Mouse (Mus musculus): ENCODE data around the gene Arap1. TPM values are rescaled to one million over a fixed set of nuclear protein-coding genes. Genes with fewer than 3 reads are reported as not detected.

The Arap1 gene
- polyA plus RNA-seq, 1 experiment from 2014 or later: 88.7 TPM

Other genes starting within 250 kb of the Arap1 start
- gene Atg16l2, start 45.8 kb upstream of the Arap1 start, polyA plus RNA-seq (2015; fragmentation: Nextera tagmentation; extraction: Ambion mirVana): 15.4 and 16.2 TPM in 2 replicates
- gene Stard10, start 31.0 kb upstream of the Arap1 start, polyA plus RNA-seq (2015; fragmentation: Nextera tagmentation; extraction: Ambion mirVana): 112 and 127 TPM in 2 replicates
- 3.6 and 8.0 TPM in 2 replicates for gene Gm45837, start 62.8 kb downstream of the Arap1 start, polyA plus RNA-seq (2015; fragmentation: Nextera tagmentation; extraction: Ambion mirVana)
- gene Pde2a, start 73.6 kb downstream of the Arap1 start, polyA plus RNA-seq (2015; fragmentation: Nextera tagmentation; extraction: Ambion mirVana): 9.1 and 15.9 TPM in 2 replicates
- 0.21 TPM in 1 of 2 replicates, not detected in the other for gene Art2b, start 237.5 kb downstream of the Arap1 start, polyA plus RNA-seq (2015; fragmentation: Nextera tagmentation; extraction: Ambion mirVana)